ENCODE assay signal across 35 mouse cellular contexts in the genomic region with DNA sequence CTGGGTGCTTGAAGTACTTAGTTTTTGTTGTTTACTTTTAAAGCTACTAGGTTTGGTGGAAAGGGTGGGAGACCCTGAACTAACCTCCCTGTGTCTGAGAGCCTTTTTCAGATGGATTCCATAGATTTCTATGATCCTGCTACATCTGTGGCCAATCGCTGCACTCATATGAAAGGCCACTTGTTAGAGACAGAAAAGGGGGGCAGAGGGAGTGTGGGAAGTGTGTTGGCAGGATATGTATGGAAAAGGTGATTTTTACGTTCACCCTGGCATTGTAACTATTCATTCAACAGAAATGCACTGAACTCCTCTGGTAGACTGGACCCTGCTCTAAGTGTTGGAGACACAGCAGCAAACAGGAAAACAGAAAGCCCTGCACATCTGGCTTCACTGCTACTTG. TPM values are rescaled to one million over a fixed set of nuclear protein-coding genes. Genes with fewer than 3 reads are reported as not detected.
DNase-seq lines count a peak whose midpoint lies in the region; ATAC-seq and TF ChIP-seq lines count a peak whose summit lies in the region.
"Had no signal": no experiment of that assay in that cellular context is flagged by ENCODE, and none has a peak within 500 bp of the region (broad histone marks: within the 10 kb centered on the region; RNA-seq: fewer than 3 reads in every experiment).

No protein-coding gene starts in this region.

- H3K4me2 ChIP-seq in heart, embryonic 16.5 days (ENCODE audit: low read depth, low read length) = no peak overlapping the region
- no peak overlapping the region for H3K4me2 ChIP-seq in limb, embryonic 14.5 days (replicated peaks; ENCODE audit: low read depth, low read length, severe bottlenecking)
- H3K4me2 ChIP-seq: embryonic facial prominence, embryonic 12.5 days; liver, embryonic 11.5 days; midbrain, embryonic 12.5 days had no signal

- no peak for TF ChIP-seq POLR2A in heart, adult 2 months (IDR thresholded peaks at IDR 0.05; ENCODE audit: insufficient read depth, low read depth, low read length)
- no peak for TF ChIP-seq POLR2A in limb, embryonic 14.5 days (IDR thresholded peaks at IDR 0.05; ENCODE audit: borderline replicate concordance, extremely low read depth, insufficient read depth, insufficient read length)

- H3K79me2 ChIP-seq in heart, adult 2 months (replicated peaks; ENCODE audit: control insufficient read depth, insufficient read depth, low read length) = no peaks in the 10 kb centered on the region

- intact Hi-C loops in heart, adult 2 months (cut with DNase I) = loop anchor here (2.0 to 5.0 kb wide), 4 partner anchors 51 to 202 kb away; partner anchors contain the start of genes Olfr455 and Tas2r126

- no peaks in the 10 kb centered on the region; the same call in 1 of the 2 replicates for H3K36me3 ChIP-seq in heart, adult 2 months (ENCODE audit: control insufficient read depth, insufficient read depth, low read length)
- no peaks in the 10 kb centered on the region for H3K36me3 ChIP-seq in heart, embryonic 16.5 days (ENCODE audit: control insufficient read depth, insufficient read depth)
- no peaks in the 10 kb centered on the region for H3K36me3 ChIP-seq in limb, embryonic 10.5 days
- H3K36me3 ChIP-seq in limb, embryonic 14.5 days (ENCODE audit: control insufficient read depth, insufficient read depth, low read length) = no peaks in the 10 kb centered on the region
- H3K36me3 ChIP-seq: embryonic facial prominence, embryonic 12.5 days; G1E; hindbrain, embryonic 15.5 days; midbrain, embryonic 12.5 days had no signal

- ATAC-seq in heart, embryonic 16.5 days (replicated peaks; ENCODE audit: extremely low read depth, insufficient read depth, low FRiP score) = no peak
- no peak for ATAC-seq in limb, embryonic 14.5 days (ENCODE audit: low FRiP score, low read depth)
- ATAC-seq: Patski had no signal

- TF ChIP-seq EP300 in heart, adult 2 months (IDR thresholded peaks at IDR 0.05; ENCODE audit: insufficient read depth, low read depth, low read length) = no peak

- WGBS in heart, adult 2 months = 69% methylated on average over 2 of the region's 2 CpGs
- WGBS in heart, embryonic 16.5 days = 68% methylated on average over 2 of the region's 2 CpGs
- WGBS in limb, embryonic 10.5 days = 49% methylated on average over 2 of the region's 2 CpGs
- 34% methylated on average over 2 of the region's 2 CpGs for WGBS in limb, embryonic 14.5 days

- no peaks in the 10 kb centered on the region for H3K9me3 ChIP-seq in heart, embryonic 16.5 days (replicated peaks; ENCODE audit: control insufficient read depth, low read length)
- no peaks in the 10 kb centered on the region for H3K9me3 ChIP-seq in limb, embryonic 10.5 days (replicated peaks)
- H3K9me3 ChIP-seq in limb, embryonic 14.5 days (ENCODE audit: control insufficient read depth, low read length) = no peaks in the 10 kb centered on the region
- H3K9me3 ChIP-seq: embryonic facial prominence, embryonic 12.5 days; G1E; hindbrain, embryonic 15.5 days; midbrain, embryonic 12.5 days had no signal

- H3K4me1 ChIP-seq in heart, adult 2 months (ENCODE audit: control insufficient read depth, insufficient read depth, low read length) = peaks cover 14% of the 10 kb centered on the region
- peaks cover 21% of the 10 kb centered on the region for H3K4me1 ChIP-seq in heart, embryonic 16.5 days (ENCODE audit: control insufficient read depth, insufficient read depth, low read length)
- H3K4me1 ChIP-seq in limb, embryonic 10.5 days = peaks cover 15% of the 10 kb centered on the region
- H3K4me1 ChIP-seq in limb, embryonic 14.5 days (ENCODE audit: control insufficient read depth, insufficient read depth, low read length) = peaks cover 12% of the 10 kb centered on the region; the same call in 1 of the 2 replicates
- H3K4me1 ChIP-seq: hindbrain, embryonic 15.5 days had no signal

- TF ChIP-seq CTCF in heart, adult 2 months (IDR thresholded peaks at IDR 0.05) = no peak

- no peak overlapping the region for H3K4me3 ChIP-seq in heart, adult 2 months
- H3K4me3 ChIP-seq in heart, embryonic 16.5 days (ENCODE audit: low read length) = no peak overlapping the region
- H3K4me3 ChIP-seq in limb, embryonic 10.5 days = no peak overlapping the region
- no peak overlapping the region for H3K4me3 ChIP-seq in limb, embryonic 14.5 days (replicated peaks; ENCODE audit: low read length)
- H3K4me3 ChIP-seq: embryonic facial prominence, embryonic 12.5 days; erythroblast, embryonic 14.5 days; hindbrain, embryonic 15.5 days; left cerebral cortex, adult 2 months; midbrain, embryonic 12.5 days had no signal

- H3K27ac ChIP-seq in heart, adult 2 months = peak overlapping the region; percentile 81; the same call in 1 of the 2 replicates
- peak overlapping the region; percentile 86 for H3K27ac ChIP-seq in heart, embryonic 16.5 days (ENCODE audit: low read length)
- peak overlapping the region; percentile 74 for H3K27ac ChIP-seq in limb, embryonic 10.5 days
- H3K27ac ChIP-seq in limb, embryonic 14.5 days (replicated peaks; ENCODE audit: low read depth, low read length) = 0 out of 2 replicates have a peak overlapping the region, but pooled peaks have one; percentile 22
- H3K27ac ChIP-seq: hindbrain, embryonic 15.5 days; left cerebral cortex, adult 2 months; midbrain, embryonic 12.5 days had no signal

- H3K27me3 ChIP-seq in heart, adult 2 months (ENCODE audit: control insufficient read depth, insufficient read depth, low read length) = no peaks in the 10 kb centered on the region
- H3K27me3 ChIP-seq in heart, embryonic 16.5 days (ENCODE audit: control insufficient read depth, insufficient read depth, low read length) = no peaks in the 10 kb centered on the region
- no peaks in the 10 kb centered on the region for H3K27me3 ChIP-seq in limb, embryonic 10.5 days (ENCODE audit: low read depth, poor library complexity, severe bottlenecking)
- no peaks in the 10 kb centered on the region for H3K27me3 ChIP-seq in limb, embryonic 14.5 days (ENCODE audit: control insufficient read depth, insufficient read depth, low read length)
- H3K27me3 ChIP-seq: CH12.LX; embryonic facial prominence, embryonic 12.5 days; hindbrain, embryonic 15.5 days; Patski had no signal

- no peak overlapping the region for H3K9ac ChIP-seq in heart, adult 2 months (ENCODE audit: low read depth, low read length)
- H3K9ac ChIP-seq in heart, embryonic 16.5 days (ENCODE audit: low read length) = peak overlapping the region; percentile 41
- no peak overlapping the region for H3K9ac ChIP-seq in limb, embryonic 14.5 days (ENCODE audit: low read depth, low read length, severe bottlenecking)
- H3K9ac ChIP-seq: embryonic facial prominence, embryonic 12.5 days; hindbrain, embryonic 15.5 days; liver, postnatal 0 days; midbrain, embryonic 12.5 days had no signal

- no peak for DNase-seq in heart, adult 2 months
- no peak for DNase-seq in heart, adult 18-20 months
- no peak for DNase-seq in heart, postnatal 4 days
- DNase-seq in limb, embryonic 10.5 days (ENCODE audit: low spot score) = no peak
- no peak for DNase-seq in limb, embryonic 14.5 days (ENCODE audit: low spot score)
- DNase-seq in embryo, embryonic 9.5 days (ENCODE audit: extremely low spot score) = no peak
- DNase-seq: adrenal gland, postnatal 36 days; B cell, adult 2 months; cerebellum, adult 11 months; gastrocnemius, postnatal 14 days; layer of hippocampus, adult 9-11 months; liver, postnatal 0 days; lung, postnatal 14 days; right cerebral cortex, postnatal 14 days had no signal

RNA-seq across cellular contexts. Expression of gene Epha1, which starts 8.2 kb away (rescaled TPM):
- total RNA-seq in heart, adult 2 months (2021) = under 1 TPM; 0.14 to 0.16 TPM
- polyA plus RNA-seq in heart, adult 2 months (2012; rRNA removed) = 0.50 and 0.94 TPM in 2 replicates
- total RNA-seq in heart, adult 18-20 months (2021) = under 1 TPM; 0.20 to 0.26 TPM
- polyA plus RNA-seq in heart, embryonic 16.5 days (2015; fragmentation: Nextera tagmentation; extraction: Ambion mirVana) = 1.9 and 2.9 TPM in 2 replicates
- under 1 TPM; 0.52 to 0.70 TPM for total RNA-seq in heart, postnatal 4 days (2021)
- polyA plus RNA-seq in limb, embryonic 10.5 days (2016; fragmentation: Nextera tagmentation; extraction: Ambion mirVana) = 7.2 and 7.7 TPM in 2 replicates
- 17.7 and 18.3 TPM in 2 replicates for polyA plus RNA-seq in limb, embryonic 14.5 days (2012; rRNA removed)
- polyA plus RNA-seq in limb, embryonic 14.5 days (2014; fragmentation: Nextera tagmentation; extraction: Ambion mirVana) = 7.4 and 8.8 TPM in 2 replicates
- total RNA-seq: CH12.LX; G1E; monocyte, adult 5-6 weeks had no signal
- polyA plus RNA-seq: G1E had no signal

RNA-seq across cellular contexts. Expression of gene Tas2r143, which starts 18.8 kb away (rescaled TPM):
- not detected for total RNA-seq in heart, adult 2 months (2021)
- polyA plus RNA-seq in heart, adult 2 months (2012; rRNA removed) = 0.20 and 0.29 TPM in 2 replicates
- not detected for total RNA-seq in heart, adult 18-20 months (2021)
- polyA plus RNA-seq in heart, embryonic 16.5 days (2015; fragmentation: Nextera tagmentation; extraction: Ambion mirVana) = not detected in 2 replicates
- under 1 TPM in 1 of 2 experiments, not detected in 1; 0.41 TPM for total RNA-seq in heart, postnatal 4 days (2021)
- polyA plus RNA-seq in limb, embryonic 10.5 days (2016; fragmentation: Nextera tagmentation; extraction: Ambion mirVana) = not detected in 2 replicates
- 0.17 and 0.28 TPM in 2 replicates for polyA plus RNA-seq in limb, embryonic 14.5 days (2012; rRNA removed)
- not detected in 2 replicates for polyA plus RNA-seq in limb, embryonic 14.5 days (2014; fragmentation: Nextera tagmentation; extraction: Ambion mirVana)
- total RNA-seq: CH12.LX; hematopoietic stem cell, adult 5-6 weeks; left cerebral cortex, adult 2 months; megakaryocyte progenitor cell, adult 5-6 weeks had no signal
- polyA plus RNA-seq: embryonic facial prominence, embryonic 12.5 days; erythroblast, embryonic 14.5 days; forebrain, embryonic 14.5 days; G1E; hindbrain, embryonic 15.5 days; intestine, embryonic 14.5 days; kidney, adult 2 months; kidney, postnatal 0 days; liver, embryonic 11.5 days; liver, postnatal 0 days; midbrain, embryonic 12.5 days; neural tube, embryonic 11.5 days; Patski had no signal

RNA-seq across cellular contexts. Expression of gene Tas2r135, which starts 24.0 kb away (rescaled TPM):
- total RNA-seq in heart, adult 2 months (2021) = under 1 TPM in 1 of 2 experiments, not detected in 1; 0.27 TPM
- polyA plus RNA-seq in heart, adult 2 months (2012; rRNA removed) = not detected in 2 replicates
- not detected for total RNA-seq in heart, adult 18-20 months (2021)
- polyA plus RNA-seq in heart, embryonic 16.5 days (2015; fragmentation: Nextera tagmentation; extraction: Ambion mirVana) = not detected in 2 replicates
- under 1 TPM; 0.24 to 0.25 TPM for total RNA-seq in heart, postnatal 4 days (2021)
- polyA plus RNA-seq in limb, embryonic 10.5 days (2016; fragmentation: Nextera tagmentation; extraction: Ambion mirVana) = not detected in 2 replicates
- 0.11 TPM in 1 of 2 replicates, not detected in the other for polyA plus RNA-seq in limb, embryonic 14.5 days (2012; rRNA removed)
- polyA plus RNA-seq in limb, embryonic 14.5 days (2014; fragmentation: Nextera tagmentation; extraction: Ambion mirVana) = not detected in 2 replicates
- total RNA-seq: CH12.LX; gastrocnemius, postnatal 14 days; hematopoietic stem cell, adult 5-6 weeks; left cerebral cortex, adult 2 months; left cerebral cortex, postnatal 36 days; megakaryocyte progenitor cell, adult 5-6 weeks; monocyte, adult 5-6 weeks had no signal
- polyA plus RNA-seq: embryonic facial prominence, embryonic 12.5 days; erythroblast, embryonic 14.5 days; forebrain, embryonic 14.5 days; G1E; hindbrain, embryonic 15.5 days; kidney, adult 2 months; kidney, postnatal 0 days; large intestine, adult 2 months; liver, embryonic 11.5 days; liver, postnatal 0 days; midbrain, embryonic 12.5 days; neural tube, embryonic 11.5 days; Patski had no signal

RNA-seq across cellular contexts. Expression of gene Zyx, which starts 31.8 kb away (rescaled TPM):
- total RNA-seq in heart, adult 2 months (2021) = 10 to 100 TPM; 45.8 to 60.2 TPM
- polyA plus RNA-seq in heart, adult 2 months (2012; rRNA removed) = 77.7 and 110 TPM in 2 replicates
- total RNA-seq in heart, adult 18-20 months (2021) = 10 to 100 TPM; 50.2 to 51.8 TPM
- 152 and 159 TPM in 2 replicates for polyA plus RNA-seq in heart, embryonic 16.5 days (2015; fragmentation: Nextera tagmentation; extraction: Ambion mirVana)
- total RNA-seq in heart, postnatal 4 days (2021) = 100 to 1,000 TPM; 161 to 166 TPM
- 115 and 126 TPM in 2 replicates for polyA plus RNA-seq in limb, embryonic 10.5 days (2016; fragmentation: Nextera tagmentation; extraction: Ambion mirVana)
- polyA plus RNA-seq in limb, embryonic 14.5 days (2012; rRNA removed) = 176 and 232 TPM in 2 replicates
- 152 and 159 TPM in 2 replicates for polyA plus RNA-seq in limb, embryonic 14.5 days (2014; fragmentation: Nextera tagmentation; extraction: Ambion mirVana)

RNA-seq across cellular contexts. Expression of gene Tas2r126, which starts 53.1 kb away (rescaled TPM):
- not detected for total RNA-seq in heart, adult 2 months (2021)
- polyA plus RNA-seq in heart, adult 2 months (2012; rRNA removed) = not detected in 2 replicates
- not detected for total RNA-seq in heart, adult 18-20 months (2021)
- not detected in 2 replicates for polyA plus RNA-seq in heart, embryonic 16.5 days (2015; fragmentation: Nextera tagmentation; extraction: Ambion mirVana)
- not detected for total RNA-seq in heart, postnatal 4 days (2021)
- polyA plus RNA-seq in limb, embryonic 10.5 days (2016; fragmentation: Nextera tagmentation; extraction: Ambion mirVana) = not detected in 2 replicates
- polyA plus RNA-seq in limb, embryonic 14.5 days (2012; rRNA removed) = not detected in 2 replicates
- not detected in 2 replicates for polyA plus RNA-seq in limb, embryonic 14.5 days (2014; fragmentation: Nextera tagmentation; extraction: Ambion mirVana)
- total RNA-seq: CH12.LX; G1E; gastrocnemius, postnatal 14 days; hematopoietic stem cell, adult 5-6 weeks; left cerebral cortex, adult 2 months; left cerebral cortex, postnatal 36 days; megakaryocyte progenitor cell, adult 5-6 weeks; monocyte, adult 5-6 weeks had no signal
- polyA plus RNA-seq: embryonic facial prominence, embryonic 12.5 days; erythroblast, embryonic 14.5 days; forebrain, embryonic 14.5 days; frontal cortex, adult 2 months; G1E; hindbrain, embryonic 15.5 days; intestine, embryonic 14.5 days; kidney, adult 2 months; kidney, postnatal 0 days; large intestine, adult 2 months; liver, embryonic 11.5 days; liver, postnatal 0 days; midbrain, embryonic 12.5 days; neural tube, embryonic 11.5 days; Patski had no signal

Comparison
In these comparisons a context has a peak if more than half of its experiments do, and no peak if none do; other contexts are left out.
1. H3K27ac ChIP-seq: peak in every context shown above with its lines; median percentile 86 in heart, embryonic 16.5 days; 81 in heart, adult 2 months; 74 in limb, embryonic 10.5 days; 22 in limb, embryonic 14.5 days.